Mouse (Mus musculus) MEL (cell line): ENCODE results near the gene Slc39a11. TPM values are rescaled to one million over a fixed set of nuclear protein-coding genes. Genes with fewer than 3 reads are reported as not detected.

Experiments
- DNase-seq: peaks from one replicate; pipeline ENCODE4 v3.0.0; 2011; ENCODE audit warnings: low read depth, low spot score
- H3K27ac ChIP-seq: 2 replicates; pipeline ENCODE4 v1.5.1; 2012; ENCODE audit warnings: low read depth, mild to moderate bottlenecking, control low read depth, low read length, moderate library complexity; ENCODE audit not compliant: control insufficient read depth
- H3K27me3 ChIP-seq, 2 experiments: fragments of 150-350 bp in 1 of 2; sonication (generic) in 1 of 2; 2 replicates each; pipeline ENCODE4 v1.6.1; 2012; ENCODE audit warnings: low read length in 2 of 2, mild to moderate bottlenecking in 2 of 2, improper control_type of control experiment in 1 of 2, moderate library complexity in 1 of 2; ENCODE audit not compliant: insufficient read depth in 2 of 2, control insufficient read depth in 1 of 2
- H3K36me3 ChIP-seq, 2 experiments: 2 replicates each; pipeline ENCODE4 v1.6.1; 2012 to 2014; ENCODE audit warnings: low read length in 2 of 2, improper control_type of control experiment in 1 of 2, inconsistent platforms in 1 of 2, mild to moderate bottlenecking in 1 of 2; ENCODE audit not compliant: insufficient read depth in 2 of 2, control insufficient read depth in 1 of 2
- H3K4me1 ChIP-seq, 2 experiments: fragments of 150-350 bp in 1 of 2; sonication (generic) in 1 of 2; 2 replicates each; pipeline ENCODE4 v1.6.1; 2012; ENCODE audit warnings: low read length in 2 of 2, improper control_type of control experiment in 1 of 2, mild to moderate bottlenecking in 1 of 2; ENCODE audit not compliant: insufficient read depth in 2 of 2, control insufficient read depth in 1 of 2
- H3K4me3 ChIP-seq, 2 experiments: fragments of 150-350 bp in 1 of 2; sonication (generic) in 1 of 2; 2 replicates each; pipeline ENCODE4 v1.5.1; 2012; ENCODE audit warnings: low read depth in 2 of 2, low read length in 2 of 2, mild to moderate bottlenecking in 2 of 2, moderate library complexity in 2 of 2, control low read depth in 1 of 2, improper control_type of control experiment in 1 of 2; ENCODE audit not compliant: control insufficient read depth in 1 of 2, insufficient read depth in 1 of 2
- H3K79me2 ChIP-seq: 2 replicates; pipeline ENCODE4 v1.6.1; 2012; ENCODE audit warnings: mild to moderate bottlenecking, low read length, moderate library complexity; ENCODE audit not compliant: control insufficient read depth, poor library complexity, insufficient read depth
- H3K9ac ChIP-seq: 2 replicates; pipeline ENCODE4 v1.6.1; 2012; ENCODE audit warnings: low read depth, mild to moderate bottlenecking, control low read depth, low read length, moderate library complexity; ENCODE audit not compliant: control insufficient read depth, poor library complexity, severe bottlenecking
- H3K9me3 ChIP-seq: fragments of 150-350 bp; sonication (generic); replicated peaks from 2 replicates; pipeline ENCODE4 v1.6.1; 2012; ENCODE audit warnings: mild to moderate bottlenecking, low read length, improper control_type of control experiment, moderate library complexity; ENCODE audit not compliant: insufficient read depth
- E2F4 ChIP-seq: IDR thresholded peaks from 2 replicates; pipeline ENCODE4 v1.6.1; 2011; ENCODE audit warnings: low read depth, low read length, improper control_type of control experiment, borderline replicate concordance
- ELF1 ChIP-seq: IDR thresholded peaks from 2 replicates; pipeline ENCODE4 v1.6.1; 2014; ENCODE audit warnings: low read depth, mild to moderate bottlenecking, inconsistent platforms, low read length, improper control_type of control experiment, moderate library complexity
- MAFK ChIP-seq: IDR thresholded peaks from 2 replicates; pipeline ENCODE4 v1.6.1; 2011; ENCODE audit warnings: low read depth, mild to moderate bottlenecking, low read length, improper control_type of control experiment, borderline replicate concordance
- MXI1 ChIP-seq: IDR thresholded peaks from 2 replicates; pipeline ENCODE4 v1.6.1; 2011; ENCODE audit warnings: mild to moderate bottlenecking, low read depth, low read length, improper control_type of control experiment
- NRF1 ChIP-seq: IDR thresholded peaks from 2 replicates; pipeline ENCODE4 v1.6.1; 2014; ENCODE audit warnings: low read depth, mild to moderate bottlenecking, inconsistent platforms, low read length, improper control_type of control experiment, moderate library complexity; ENCODE audit not compliant: poor library complexity, insufficient read depth, severe bottlenecking
- POLR2AphosphoS2 ChIP-seq: IDR thresholded peaks from 2 replicates; pipeline ENCODE4 v1.6.1; 2011; ENCODE audit warnings: low read length, improper control_type of control experiment
- RAD21 ChIP-seq: IDR thresholded peaks from 2 replicates; pipeline ENCODE4 v1.6.1; 2011; ENCODE audit warnings: mild to moderate bottlenecking, low read depth, low read length, improper control_type of control experiment
- RCOR1 ChIP-seq: IDR thresholded peaks from 2 replicates; pipeline ENCODE4 v1.6.1; 2012; ENCODE audit warnings: low read depth, mild to moderate bottlenecking, inconsistent platforms, low read length, improper control_type of control experiment
- TAL1 ChIP-seq: IDR thresholded peaks from 2 replicates; pipeline ENCODE4 v1.6.1; 2012; ENCODE audit warnings: mild to moderate bottlenecking, inconsistent platforms, low read length, moderate library complexity, mixed read lengths
- TBP ChIP-seq: IDR thresholded peaks from 2 replicates; pipeline ENCODE4 v1.8.0; 2011; ENCODE audit warnings: low read depth, low read length, improper control_type of control experiment
- TCF12 ChIP-seq: IDR thresholded peaks from 2 replicates; pipeline ENCODE4 v1.6.1; 2014; ENCODE audit warnings: low read depth, mild to moderate bottlenecking, inconsistent platforms, low read length, improper control_type of control experiment, moderate library complexity
- USF1 ChIP-seq: IDR thresholded peaks from 2 replicates; pipeline ENCODE4 v1.6.1; 2014; ENCODE audit warnings: low read depth, mild to moderate bottlenecking, inconsistent platforms, low read length, improper control_type of control experiment, moderate library complexity
- USF2 ChIP-seq, 2 experiments: IDR thresholded peaks; 2 replicates each; pipeline ENCODE4 v1.6.1; 2011 to 2012; ENCODE audit warnings: improper control_type of control experiment in 2 of 2, low read length in 2 of 2, borderline replicate concordance in 1 of 2, inconsistent platforms in 1 of 2, low read depth in 1 of 2, mild to moderate bottlenecking in 1 of 2; ENCODE audit not compliant: insufficient read depth in 1 of 2
- ZC3H11A ChIP-seq: IDR thresholded peaks from 2 replicates; pipeline ENCODE4 v1.6.1; 2012; ENCODE audit warnings: low read depth, mild to moderate bottlenecking, inconsistent platforms, low read length, improper control_type of control experiment
- ZKSCAN1 ChIP-seq: IDR thresholded peaks from 2 replicates; pipeline ENCODE4 v1.6.1; 2012; ENCODE audit warnings: low read depth, mild to moderate bottlenecking, inconsistent platforms, low read length, improper control_type of control experiment, moderate library complexity
- ZNF384 ChIP-seq: IDR thresholded peaks from 2 replicates; pipeline ENCODE4 v1.6.1; 2012; ENCODE audit warnings: low read depth, mild to moderate bottlenecking, inconsistent platforms, low read length, improper control_type of control experiment
- polyA plus RNA-seq, 2 experiments: library from polyadenylated mRNA; stranded (reverse) in 1 of 2; unstranded in 1 of 2; fragments of >175 nt in 1 of 2; fragments of >200 nt in 1 of 2; gene quantifications; 2 replicates each; pipeline versions ENCODE4 v1.2.1 to v1.2.4; 2012; ENCODE audit warnings: low replicate concordance in 2 of 2, low read depth in 1 of 2; ENCODE audit not compliant: insufficient read length in 2 of 2, insufficient read depth in 1 of 2, missing spikeins in 1 of 2
- total RNA-seq: library from RNA; depleted of rRNA; stranded (reverse); fragments of 300-350 nt; gene quantifications from 2 replicates; pipeline ENCODE4 v1.2.3, GENCODE M21; 2012

Gene Slc39a11
- total and polyA plus RNA-seq, 3 experiments: 34.2 to 45.6 TPM; not detected in 1

- Histone ChIP-seq H3K9ac (no peak overlapping the region), H3K9me3 (no peaks in the 10 kb centered on the region), H3K79me2 (no peaks in the 10 kb centered on the region), H3K36me3 (no peaks in the 10 kb centered on the region; a peak in 2 of 4 replicates), H3K4me1 (peaks cover 4 to 5% of the 10 kb centered on the region in 2 experiments; a peak in 2 of 4 replicates), H3K27ac (no peak overlapping the region), H3K4me3 (no peak overlapping the region), H3K27me3 (no peaks in the 10 kb centered on the region)
- no peak for DNase-seq
- TF ChIP-seq ZNF384 (no peak), TBP (no peak), E2F4 (no peak), RAD21 (no peak)
Measured at GRCm38 (mm10) chr11:113541073-113541472, 108.8 kb downstream of the Slc39a11 start.

- H3K4me1 ChIP-seq: peaks cover 2 to 4% of the 10 kb centered on the region in 2 experiments; a peak in 1 of 4 replicates
- no peaks in the 10 kb centered on the region for H3K79me2 ChIP-seq
- no peaks in the 10 kb centered on the region for H3K9me3 ChIP-seq
- no peak for TF ChIP-seq RCOR1
- no peak for TF ChIP-seq TAL1
- no peak for TF ChIP-seq MAFK
- TF ChIP-seq NRF1: no peak
- no peak for TF ChIP-seq TCF12
- TF ChIP-seq USF2 (IDR thresholded peaks at IDR 0.05; ENCODE audit: borderline replicate concordance in 1 of 2, insufficient read depth in 1 of 2, low read depth in 1 of 2, low read length in 2 of 2): no peak
- no peak for TF ChIP-seq ZKSCAN1
- no peak for TF ChIP-seq USF1
- TF ChIP-seq ELF1: no peak
- TF ChIP-seq POLR2AphosphoS2: no peak
- TF ChIP-seq MXI1: no peak
- no peak for TF ChIP-seq TBP
- TF ChIP-seq ZC3H11A: no peak
- H3K9ac ChIP-seq: no peak overlapping the region
- DNase-seq: no peak
- no peaks in the 10 kb centered on the region for H3K27me3 ChIP-seq
- H3K36me3 ChIP-seq: no peaks in the 10 kb centered on the region; a peak in 2 of 4 replicates
- no peak overlapping the region for H3K4me3 ChIP-seq
- no peak overlapping the region for H3K27ac ChIP-seq
Measured at GRCm38 (mm10) chr11:113539502-113540209, 110.2 kb downstream of the Slc39a11 start.
